Mouse (Mus musculus): ENCODE data around the gene Rora. TPM values are rescaled to one million over a fixed set of nuclear protein-coding genes. Genes with fewer than 3 reads are reported as not detected.

The Rora gene
- total RNA-seq, 2 experiments from 2014 or later: 0.17 TPM; not detected in 1

GRCm38 (mm10) chr9:68737197-68737736 lies 83.7 kb downstream of the Rora start:
- ATAC-seq (replicated peaks; ENCODE audit: low FRiP score, poor library complexity, severe bottlenecking): no peak

- no peak for ATAC-seq (replicated peaks; ENCODE audit: low FRiP score, poor library complexity, severe bottlenecking)
These were observed 92.5 kb downstream of the Rora start for GRCm38 (mm10) chr9:68745931-68746646.

- ATAC-seq (replicated peaks; ENCODE audit: low FRiP score, poor library complexity, severe bottlenecking): no peak
These were observed 103.4 kb downstream of the Rora start for GRCm38 (mm10) chr9:68756976-68757375.

- ATAC-seq (replicated peaks; ENCODE audit: low FRiP score, poor library complexity, severe bottlenecking): no peak
These were observed 105.7 kb downstream of the Rora start for GRCm38 (mm10) chr9:68759324-68759723.

GRCm38 (mm10) chr9:68760329-68760728 lies 106.7 kb downstream of the Rora start:
- ATAC-seq (replicated peaks; ENCODE audit: low FRiP score, poor library complexity, severe bottlenecking): no peak

GRCm38 (mm10) chr9:68760876-68761275 lies 107.3 kb downstream of the Rora start:
- no peak for ATAC-seq (replicated peaks; ENCODE audit: low FRiP score, poor library complexity, severe bottlenecking)

- no peak for ATAC-seq (replicated peaks; ENCODE audit: low FRiP score, poor library complexity, severe bottlenecking)
These were observed 108.1 kb downstream of the Rora start for GRCm38 (mm10) chr9:68761672-68762071.

- ATAC-seq (replicated peaks; ENCODE audit: low FRiP score, poor library complexity, severe bottlenecking): no peak
These were observed 112.0 kb downstream of the Rora start for GRCm38 (mm10) chr9:68765595-68765994.

- ATAC-seq (replicated peaks; ENCODE audit: low FRiP score, poor library complexity, severe bottlenecking): no peak
These were observed 116.1 kb downstream of the Rora start for GRCm38 (mm10) chr9:68769638-68770037.

GRCm38 (mm10) chr9:68771383-68771782 lies 117.8 kb downstream of the Rora start:
- no peak for ATAC-seq (replicated peaks; ENCODE audit: low FRiP score, poor library complexity, severe bottlenecking)

- no peak for ATAC-seq (replicated peaks; ENCODE audit: low FRiP score, poor library complexity, severe bottlenecking)
These were observed 120.2 kb downstream of the Rora start for GRCm38 (mm10) chr9:68773770-68774169.

GRCm38 (mm10) chr9:68782011-68782410 lies 128.4 kb downstream of the Rora start:
- ATAC-seq (replicated peaks; ENCODE audit: low FRiP score, poor library complexity, severe bottlenecking): no peak

- no peak for ATAC-seq (replicated peaks; ENCODE audit: low FRiP score, poor library complexity, severe bottlenecking)
These were observed 129.0 kb downstream of the Rora start for GRCm38 (mm10) chr9:68782604-68783003.

- no peak for ATAC-seq (replicated peaks; ENCODE audit: low FRiP score, poor library complexity, severe bottlenecking)
These were observed 129.7 kb downstream of the Rora start for GRCm38 (mm10) chr9:68783246-68783645.

- no peak for ATAC-seq (replicated peaks; ENCODE audit: low FRiP score, poor library complexity, severe bottlenecking)
These were observed 133.2 kb downstream of the Rora start for GRCm38 (mm10) chr9:68786614-68787293.

GRCm38 (mm10) chr9:68787665-68788064 lies 134.1 kb downstream of the Rora start:
- ATAC-seq (replicated peaks; ENCODE audit: low FRiP score, poor library complexity, severe bottlenecking): no peak

- ATAC-seq (replicated peaks; ENCODE audit: low FRiP score, poor library complexity, severe bottlenecking): no peak
These were observed 137.3 kb downstream of the Rora start for GRCm38 (mm10) chr9:68790922-68791321.

- ATAC-seq (replicated peaks; ENCODE audit: low FRiP score, poor library complexity, severe bottlenecking): no peak
These were observed 138.5 kb downstream of the Rora start for GRCm38 (mm10) chr9:68791982-68792540.

- no peak for ATAC-seq (replicated peaks; ENCODE audit: low FRiP score, poor library complexity, severe bottlenecking)
These were observed 141.7 kb downstream of the Rora start for GRCm38 (mm10) chr9:68795314-68795713.

- no peak for ATAC-seq (replicated peaks; ENCODE audit: low FRiP score, poor library complexity, severe bottlenecking)
These were observed 144.6 kb downstream of the Rora start for GRCm38 (mm10) chr9:68798221-68798620.

GRCm38 (mm10) chr9:68799065-68799464 lies 145.5 kb downstream of the Rora start:
- no peak for ATAC-seq (replicated peaks; ENCODE audit: low FRiP score, poor library complexity, severe bottlenecking)
